Mouse (Mus musculus) liver, embryonic 16.5 days (tissue): Measurements from ENCODE around the gene Slc5a3. TPM values are rescaled to one million over a fixed set of nuclear protein-coding genes. Genes with fewer than 3 reads are reported as not detected.
"Not testable (repeated sequence)": the region's sequence is repeated elsewhere in the genome, so short reads cannot be mapped to it uniquely, and the experiment has no call there.

Experiments
- ATAC-seq: fragments of 200-750 bp; cut with Nextera tagmentation; 2 replicates; pipeline ENCODE4 v1.8.0; 2017; ENCODE audit warnings: low read depth, mild to moderate bottlenecking, moderate number of reproducible peaks, moderate library complexity
- H3K27ac ChIP-seq: fragments of 300-500 bp; sonication (generic); 2 replicates; pipeline ENCODE4 v1.5.1; 2014; ENCODE audit warnings: mild to moderate bottlenecking, low read length
- H3K27me3 ChIP-seq: fragments of 300-500 bp; sonication (generic); 2 replicates; pipeline ENCODE4 v1.6.1; 2014; ENCODE audit warnings: low read depth, low read length, mixed read lengths; ENCODE audit not compliant: control insufficient read depth, insufficient read depth
- H3K36me3 ChIP-seq: fragments of 300-500 bp; sonication (generic); 2 replicates; pipeline ENCODE4 v1.6.1; 2014; ENCODE audit warnings: mild to moderate bottlenecking; ENCODE audit not compliant: control insufficient read depth, insufficient read depth
- H3K4me1 ChIP-seq: fragments of 300-500 bp; sonication (generic); 2 replicates; pipeline ENCODE4 v1.6.1; 2014; ENCODE audit warnings: low read depth, low read length, mixed read lengths; ENCODE audit not compliant: control insufficient read depth
- H3K4me2 ChIP-seq: fragments of 300-500 bp; sonication (generic); 2 replicates; pipeline ENCODE4 v1.6.1; 2014; ENCODE audit warnings: low read depth, low read length, mixed read lengths
- H3K4me3 ChIP-seq: fragments of 300-500 bp; sonication (generic); 2 replicates; pipeline ENCODE4 v1.5.1; 2014; ENCODE audit warnings: low read depth, mild to moderate bottlenecking, low read length
- H3K9ac ChIP-seq: fragments of 300-500 bp; sonication (generic); 2 replicates; pipeline ENCODE4 v1.6.1; 2014; ENCODE audit warnings: low read depth, low read length
- H3K9me3 ChIP-seq: fragments of 300-500 bp; sonication (generic); replicated peaks from 2 replicates; pipeline ENCODE4 v1.6.1; 2016; ENCODE audit warnings: low read length; ENCODE audit not compliant: control insufficient read depth
- WGBS: fragments of 180-500 bp; shearing (Covaris S2); extraction: QIAGEN DNeasy Blood & Tissue Kit; methylation state at CpG from one replicate; pipeline ENCODE4 v1.1.7; 2014; ENCODE audit not compliant: insufficient replicate concordance; 5-methylcytosine and 5-hydroxymethylcytosine counted together
- polyA plus RNA-seq: library from polyadenylated mRNA; unstranded; fragments of >200 nt; fragmentation: Nextera tagmentation; extraction: Ambion mirVana; gene quantifications from 2 replicates; pipeline ENCODE4 v1.2.1, GENCODE M21; 2015

Slc5a3 gene
- polyA plus RNA-seq, 1 experiment from 2014 or later, result 1.0 TPM

GRCm38 (mm10) chr16:92089225-92089624 is 31.1 kb downstream of the Slc5a3 start:
- H3K4me3 ChIP-seq, result no peak overlapping the region
- no peak overlapping the region for H3K27ac ChIP-seq
- no peak overlapping the region for H3K9ac ChIP-seq
- H3K36me3 ChIP-seq, result no peaks in the 10 kb centered on the region
- no peak for ATAC-seq
- no peaks in the 10 kb centered on the region for H3K9me3 ChIP-seq
- H3K27me3 ChIP-seq, result no peaks in the 10 kb centered on the region
- 26% methylated on average over 3 of the region's 3 CpGs for WGBS
- no peak overlapping the region for H3K4me2 ChIP-seq
- H3K4me1 ChIP-seq, result peaks cover 3% of the 10 kb centered on the region

DNA sequence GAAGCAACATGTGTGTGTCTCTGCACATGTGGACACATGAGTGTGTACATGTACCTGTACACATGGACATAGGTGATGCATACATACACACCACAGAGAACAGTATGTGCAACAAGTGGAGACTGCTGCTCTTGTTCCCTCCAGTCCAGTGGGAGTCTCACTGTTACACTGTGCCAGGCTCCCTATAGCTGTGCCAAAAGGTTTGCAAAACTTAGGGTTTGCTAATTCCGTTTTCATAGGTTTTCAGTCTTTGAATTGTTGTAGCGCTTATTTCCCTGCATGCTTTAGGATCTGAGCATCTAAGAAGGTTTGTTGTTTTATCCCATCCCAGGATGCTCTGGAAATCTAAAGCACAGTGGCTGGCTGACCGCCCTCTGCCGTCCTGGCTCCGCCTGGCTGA is 33.8 kb downstream of the Slc5a3 start:
- WGBS, result 67% methylated on average over 5 of the region's 5 CpGs
- H3K27me3 ChIP-seq, result no peaks in the 10 kb centered on the region

GRCm38 (mm10) chr16:92098351-92099051 is 40.4 kb downstream of the Slc5a3 start:
- Histone ChIP-seq H3K36me3 (no peaks in the 10 kb centered on the region), H3K9me3 (no peaks in the 10 kb centered on the region), H3K27ac (no peak overlapping the region), H3K27me3 (no peaks in the 10 kb centered on the region), H3K4me2 (no peak overlapping the region), H3K9ac (no peak overlapping the region), H3K4me3 (no peak overlapping the region), H3K4me1 (no peaks in the 10 kb centered on the region)
- no peak for ATAC-seq
- WGBS, result 71% methylated on average over 10 of the region's 10 CpGs

More for the DNA sequence above, 33.8 kb downstream of the Slc5a3 start:
- no peaks in the 10 kb centered on the region for H3K36me3 ChIP-seq
- H3K9me3 ChIP-seq, result no peaks in the 10 kb centered on the region
- no peak overlapping the region for H3K27ac ChIP-seq
- no peak for ATAC-seq
- no peak overlapping the region for H3K9ac ChIP-seq
- peaks cover 3% of the 10 kb centered on the region for H3K4me1 ChIP-seq
- no peak overlapping the region for H3K4me3 ChIP-seq
- H3K4me2 ChIP-seq, result no peak overlapping the region

DNA sequence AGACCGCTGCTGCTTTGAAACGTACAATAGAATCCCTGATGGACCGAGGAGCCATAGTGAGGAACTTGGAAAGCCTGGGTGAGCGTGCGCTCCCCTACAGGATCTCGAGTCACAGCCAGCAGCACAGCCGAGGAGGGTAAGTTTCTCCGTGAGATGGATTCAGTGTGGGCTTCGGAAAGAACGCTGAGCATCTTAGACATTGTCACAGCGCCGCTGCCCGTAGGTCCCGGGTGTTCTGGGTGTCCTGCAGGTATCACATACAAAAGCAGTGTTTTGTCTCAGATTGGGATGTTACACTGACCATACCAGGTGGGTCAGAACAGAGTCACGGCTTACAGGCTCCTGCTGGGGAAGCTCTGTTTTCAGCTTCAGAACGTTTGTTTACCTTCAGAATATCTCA is 41.5 kb downstream of the Slc5a3 start:
- Histone ChIP-seq H3K4me3 (no peak overlapping the region), H3K27me3 (no peaks in the 10 kb centered on the region), H3K27ac (no peak overlapping the region), H3K4me1 (no peaks in the 10 kb centered on the region), H3K9ac (no peak overlapping the region), H3K4me2 (no peak overlapping the region), H3K36me3 (no peaks in the 10 kb centered on the region), H3K9me3 (no peaks in the 10 kb centered on the region)
- WGBS, result 75% methylated on average over 16 of the region's 16 CpGs
- no peak for ATAC-seq

DNA sequence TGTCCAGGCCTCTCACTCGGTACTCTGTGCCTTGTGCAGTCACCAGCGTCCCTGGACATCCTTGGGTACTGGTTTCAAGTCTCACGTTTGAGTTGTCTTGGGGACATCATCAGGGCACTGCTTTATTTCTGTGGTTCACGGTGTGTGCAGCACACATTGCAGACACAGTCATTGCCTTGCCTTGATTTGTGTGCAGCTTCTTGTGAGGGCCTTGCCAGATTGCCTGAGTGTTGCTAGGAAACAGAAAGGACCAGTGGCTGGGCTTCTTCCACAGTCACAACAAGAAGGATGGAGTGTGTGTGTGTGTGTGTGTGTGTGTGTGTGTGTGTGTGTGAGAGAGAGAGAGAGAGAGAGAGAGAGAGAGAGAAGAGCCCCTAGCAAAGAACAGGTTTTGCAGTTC is 42.0 kb downstream of the Slc5a3 start:
- Histone ChIP-seq H3K27me3 (no peaks in the 10 kb centered on the region), H3K9ac (no peak overlapping the region), H3K4me1 (no peaks in the 10 kb centered on the region), H3K9me3 (no peaks in the 10 kb centered on the region), H3K27ac (no peak overlapping the region), H3K4me2 (no peak overlapping the region), H3K4me3 (no peak overlapping the region), H3K36me3 (no peaks in the 10 kb centered on the region)
- no peak for ATAC-seq
- WGBS, result 73% methylated on average over 4 of the region's 4 CpGs

GRCm38 (mm10) chr16:92102115-92102514 is 44.0 kb downstream of the Slc5a3 start:
- Histone ChIP-seq H3K27me3 (no peaks in the 10 kb centered on the region), H3K4me2 (no peak overlapping the region), H3K9me3 (no peaks in the 10 kb centered on the region), H3K9ac (no peak overlapping the region), H3K36me3 (no peaks in the 10 kb centered on the region), H3K4me1 (no peaks in the 10 kb centered on the region), H3K4me3 (no peak overlapping the region), H3K27ac (no peak overlapping the region)
- ATAC-seq, result no peak
- whole genome bisulfite sequencing, result 67% methylated on average over 5 of the region's 5 CpGs

GRCm38 (mm10) chr16:92102931-92103330 is 44.8 kb downstream of the Slc5a3 start:
- H3K27ac ChIP-seq, H3K9ac ChIP-seq, H3K27me3 ChIP-seq, ATAC-seq, H3K36me3 ChIP-seq, H3K4me1 ChIP-seq, H3K4me3 ChIP-seq, H3K4me2 ChIP-seq, H3K9me3 ChIP-seq: not testable (repeated sequence)
- WGBS, result 76% methylated on average over 6 of the region's 7 CpGs

DNA sequence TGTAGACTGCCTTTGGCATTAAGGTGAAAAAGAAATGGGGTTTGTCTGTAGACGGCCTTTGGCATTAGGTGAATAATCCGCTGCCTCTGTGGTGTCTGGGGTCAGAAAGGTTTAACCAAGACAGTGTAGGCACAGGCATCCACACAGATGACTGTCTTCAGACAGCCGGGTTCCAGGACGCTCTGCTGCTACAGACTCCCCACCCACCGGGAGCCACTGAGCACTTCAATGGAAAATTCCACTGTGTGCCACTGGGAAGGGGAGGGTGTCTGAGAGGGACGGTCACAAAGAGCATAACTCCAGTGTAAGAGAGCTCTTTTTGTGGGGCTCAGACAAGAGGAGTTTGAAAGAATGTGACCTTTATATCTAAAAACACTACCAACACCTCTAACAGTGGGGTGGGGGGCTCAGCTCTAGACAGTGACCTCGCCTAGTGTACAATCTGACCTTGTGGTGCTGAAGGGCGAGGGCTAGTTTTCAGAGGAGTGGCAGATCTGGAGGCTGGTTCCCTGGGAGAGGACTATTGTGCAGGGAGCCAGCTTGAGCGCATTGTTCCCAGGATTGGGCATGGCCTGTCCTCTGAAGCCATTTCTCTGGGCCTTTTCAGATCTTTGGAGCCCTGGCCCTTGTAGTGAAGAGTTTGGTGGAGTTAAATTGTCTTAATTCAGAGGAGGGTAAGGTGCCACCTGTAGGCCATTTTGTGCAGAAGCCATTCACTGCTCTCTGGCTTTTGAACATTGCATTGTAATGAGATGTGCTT is 45.6 kb downstream of the Slc5a3 start:
- Histone ChIP-seq H3K4me2 (no peak overlapping the region), H3K9ac (no peak overlapping the region), H3K4me1 (no peaks in the 10 kb centered on the region), H3K27ac (no peak overlapping the region), H3K9me3 (no peaks in the 10 kb centered on the region), H3K36me3 (no peaks in the 10 kb centered on the region), H3K4me3 (no peak overlapping the region), H3K27me3 (no peaks in the 10 kb centered on the region)
- ATAC-seq, result no peak
- WGBS, result 61% methylated on average over 9 of the region's 9 CpGs

DNA sequence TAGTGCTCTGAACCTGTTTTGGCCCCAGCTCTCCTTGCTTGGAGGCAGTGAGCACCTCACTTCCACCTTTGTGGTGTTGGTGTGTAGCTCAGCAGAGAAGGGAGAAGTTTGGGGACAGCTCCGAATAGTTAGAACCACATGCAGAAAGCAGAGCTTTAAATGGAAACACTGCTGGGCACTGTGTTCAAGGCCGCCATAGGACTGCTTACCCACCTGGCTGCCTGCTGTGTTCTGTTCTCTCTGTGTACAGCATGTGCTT is 46.1 kb downstream of the Slc5a3 start:
- no peaks in the 10 kb centered on the region for H3K36me3 ChIP-seq
- no peaks in the 10 kb centered on the region for H3K4me1 ChIP-seq
- no peak for ATAC-seq
- H3K27me3 ChIP-seq, result no peaks in the 10 kb centered on the region
- H3K27ac ChIP-seq, result no peak overlapping the region
- WGBS, result 65% methylated on average over 2 of the region's 2 CpGs
- no peak overlapping the region for H3K9ac ChIP-seq
- H3K4me3 ChIP-seq, result no peak overlapping the region
- H3K9me3 ChIP-seq, result no peaks in the 10 kb centered on the region
- H3K4me2 ChIP-seq, result no peak overlapping the region
